Mouse (Mus musculus) erythroblast, adult 5-6 weeks (primary cell): Measurements from ENCODE around the gene Olfr283. TPM values are rescaled to one million over a fixed set of nuclear protein-coding genes. Genes with fewer than 3 reads are reported as not detected.

Source experiments
- total RNA-seq, 2 experiments: library from RNA; stranded (forward) in 1 of 2; stranded (reverse) in 1 of 2; fragments of 150-400 nt in 1 of 2; fragments of 200-764, 138-1000 nt in 1 of 2; gene quantifications; 2 replicates each; pipeline versions ENCODE4 v1.2.3 to v1.2.4; 2015 to 2017; ENCODE audit warnings: low replicate concordance in 2 of 2

Olfr283 gene
- total RNA-seq, 2 experiments from 2014 or later: not detected

Other genes starting within 250 kb of the Olfr283 start
- gene Asb8, start 215.3 kb downstream of the Olfr283 start, total RNA-seq (2015; ENCODE audit: low replicate concordance): 11.3 and 11.7 TPM in 2 replicates
- 7.7 and 11.2 TPM in 2 replicates for gene Asb8, start 215.3 kb downstream of the Olfr283 start, total RNA-seq (2017; ENCODE audit: low replicate concordance)
- not detected in 2 replicates for gene Ccdc184, start 213.8 kb downstream of the Olfr283 start, total RNA-seq (2015; ENCODE audit: low replicate concordance)
- gene Ccdc184, start 213.8 kb downstream of the Olfr283 start, total RNA-seq (2017; ENCODE audit: low replicate concordance): not detected in 2 replicates
- not detected in 2 replicates for gene Olfr288, start 185.4 kb downstream of the Olfr283 start, total RNA-seq (2015; ENCODE audit: low replicate concordance)
- not detected in 2 replicates for gene Olfr288, start 185.4 kb downstream of the Olfr283 start, total RNA-seq (2017; ENCODE audit: low replicate concordance)
- not detected in 2 replicates for gene Gm44579, start 160.0 kb downstream of the Olfr283 start, total RNA-seq (2015; ENCODE audit: low replicate concordance)
- gene Gm44579, start 160.0 kb downstream of the Olfr283 start, total RNA-seq (2017; ENCODE audit: low replicate concordance): not detected in 2 replicates
- gene Olfr287, start 159.9 kb downstream of the Olfr283 start, total RNA-seq (2015; ENCODE audit: low replicate concordance): not detected in 2 replicates
- not detected in 2 replicates for gene Olfr287, start 159.9 kb downstream of the Olfr283 start, total RNA-seq (2017; ENCODE audit: low replicate concordance)
- not detected in 2 replicates for gene Olfr286, start 146.5 kb downstream of the Olfr283 start, total RNA-seq (2015; ENCODE audit: low replicate concordance)
- gene Olfr286, start 146.5 kb downstream of the Olfr283 start, total RNA-seq (2017; ENCODE audit: low replicate concordance): not detected in 2 replicates
- not detected in 2 replicates for gene H1fnt, start 123.7 kb downstream of the Olfr283 start, total RNA-seq (2015; ENCODE audit: low replicate concordance)
- not detected in 2 replicates for gene H1fnt, start 123.7 kb downstream of the Olfr283 start, total RNA-seq (2017; ENCODE audit: low replicate concordance)
- gene Zfp641, start 84.8 kb downstream of the Olfr283 start, total RNA-seq (2015; ENCODE audit: low replicate concordance): not detected in 2 replicates
- 0.17 and 0.56 TPM in 2 replicates for gene Zfp641, start 84.8 kb downstream of the Olfr283 start, total RNA-seq (2017; ENCODE audit: low replicate concordance)
- not detected in 2 replicates for gene Olfr285, start 63.6 kb downstream of the Olfr283 start, total RNA-seq (2015; ENCODE audit: low replicate concordance)
- gene Olfr285, start 63.6 kb downstream of the Olfr283 start, total RNA-seq (2017; ENCODE audit: low replicate concordance): not detected in 2 replicates
- gene Olfr284, start 40.0 kb downstream of the Olfr283 start, total RNA-seq (2015; ENCODE audit: low replicate concordance): not detected in 2 replicates
- gene Olfr284, start 40.0 kb downstream of the Olfr283 start, total RNA-seq (2017; ENCODE audit: low replicate concordance): not detected in 2 replicates
- gene Olfr282, start 50.3 kb upstream of the Olfr283 start, total RNA-seq (2015; ENCODE audit: low replicate concordance): not detected in 2 replicates
- gene Olfr282, start 50.3 kb upstream of the Olfr283 start, total RNA-seq (2017; ENCODE audit: low replicate concordance): not detected in 2 replicates
- gene Olfr281, start 71.6 kb upstream of the Olfr283 start, total RNA-seq (2015; ENCODE audit: low replicate concordance): not detected in 2 replicates
- gene Olfr281, start 71.6 kb upstream of the Olfr283 start, total RNA-seq (2017; ENCODE audit: low replicate concordance): not detected in 2 replicates
- gene OR5BS1P, start 89.0 kb upstream of the Olfr283 start, total RNA-seq (2015; ENCODE audit: low replicate concordance): not detected in 2 replicates
- gene OR5BS1P, start 89.0 kb upstream of the Olfr283 start, total RNA-seq (2017; ENCODE audit: low replicate concordance): not detected in 2 replicates
- not detected in 2 replicates for gene Lalba, start 101.8 kb upstream of the Olfr283 start, total RNA-seq (2015; ENCODE audit: low replicate concordance)
- not detected in 2 replicates for gene Lalba, start 101.8 kb upstream of the Olfr283 start, total RNA-seq (2017; ENCODE audit: low replicate concordance)
- not detected in 2 replicates for gene Olfr279, start 111.5 kb upstream of the Olfr283 start, total RNA-seq (2015; ENCODE audit: low replicate concordance)
- 0.17 TPM in 1 of 2 replicates, not detected in the other for gene Olfr279, start 111.5 kb upstream of the Olfr283 start, total RNA-seq (2017; ENCODE audit: low replicate concordance)
- 15.9 and 17.1 TPM in 2 replicates for gene Kansl2, start 153.3 kb upstream of the Olfr283 start, total RNA-seq (2015; ENCODE audit: low replicate concordance)
- gene Kansl2, start 153.3 kb upstream of the Olfr283 start, total RNA-seq (2017; ENCODE audit: low replicate concordance): 4.9 and 11.4 TPM in 2 replicates
- gene Ccnt1, start 190.0 kb upstream of the Olfr283 start, total RNA-seq (2015; ENCODE audit: low replicate concordance): 23.8 and 41.1 TPM in 2 replicates
- 37.2 and 38.3 TPM in 2 replicates for gene Ccnt1, start 190.0 kb upstream of the Olfr283 start, total RNA-seq (2017; ENCODE audit: low replicate concordance)
- not detected in 2 replicates for gene 4930415O20Rik, start 190.1 kb upstream of the Olfr283 start, total RNA-seq (2015; ENCODE audit: low replicate concordance)
- not detected in 2 replicates for gene 4930415O20Rik, start 190.1 kb upstream of the Olfr283 start, total RNA-seq (2017; ENCODE audit: low replicate concordance)
- gene Adcy6, start 229.1 kb upstream of the Olfr283 start, total RNA-seq (2015; ENCODE audit: low replicate concordance): 4.8 and 26.8 TPM in 2 replicates
- 33.2 and 42.9 TPM in 2 replicates for gene Adcy6, start 229.1 kb upstream of the Olfr283 start, total RNA-seq (2017; ENCODE audit: low replicate concordance)
- not detected in 2 replicates for gene Cacnb3, start 249.9 kb upstream of the Olfr283 start, total RNA-seq (2015; ENCODE audit: low replicate concordance)
- gene Cacnb3, start 249.9 kb upstream of the Olfr283 start, total RNA-seq (2017; ENCODE audit: low replicate concordance): not detected in 2 replicates